Mouse (Mus musculus) ES-E14 (cell line): ENCODE data around the gene Nxph4.

Experiments used
- CHD2 ChIP-seq: IDR thresholded peaks from 2 replicates; pipeline ENCODE4 v1.6.1; 2014; ENCODE audit warnings: mild to moderate bottlenecking, low read depth, low read length, inconsistent platforms
- MAFK ChIP-seq: IDR thresholded peaks from 2 replicates; pipeline ENCODE4 v1.6.1; 2014; ENCODE audit warnings: mild to moderate bottlenecking, low read depth, low read length, inconsistent platforms; ENCODE audit not compliant: insufficient read depth
- ZNF384 ChIP-seq: IDR thresholded peaks from 2 replicates; pipeline ENCODE4 v1.6.1; 2012; ENCODE audit warnings: low read depth, low read length, inconsistent platforms

DNA sequence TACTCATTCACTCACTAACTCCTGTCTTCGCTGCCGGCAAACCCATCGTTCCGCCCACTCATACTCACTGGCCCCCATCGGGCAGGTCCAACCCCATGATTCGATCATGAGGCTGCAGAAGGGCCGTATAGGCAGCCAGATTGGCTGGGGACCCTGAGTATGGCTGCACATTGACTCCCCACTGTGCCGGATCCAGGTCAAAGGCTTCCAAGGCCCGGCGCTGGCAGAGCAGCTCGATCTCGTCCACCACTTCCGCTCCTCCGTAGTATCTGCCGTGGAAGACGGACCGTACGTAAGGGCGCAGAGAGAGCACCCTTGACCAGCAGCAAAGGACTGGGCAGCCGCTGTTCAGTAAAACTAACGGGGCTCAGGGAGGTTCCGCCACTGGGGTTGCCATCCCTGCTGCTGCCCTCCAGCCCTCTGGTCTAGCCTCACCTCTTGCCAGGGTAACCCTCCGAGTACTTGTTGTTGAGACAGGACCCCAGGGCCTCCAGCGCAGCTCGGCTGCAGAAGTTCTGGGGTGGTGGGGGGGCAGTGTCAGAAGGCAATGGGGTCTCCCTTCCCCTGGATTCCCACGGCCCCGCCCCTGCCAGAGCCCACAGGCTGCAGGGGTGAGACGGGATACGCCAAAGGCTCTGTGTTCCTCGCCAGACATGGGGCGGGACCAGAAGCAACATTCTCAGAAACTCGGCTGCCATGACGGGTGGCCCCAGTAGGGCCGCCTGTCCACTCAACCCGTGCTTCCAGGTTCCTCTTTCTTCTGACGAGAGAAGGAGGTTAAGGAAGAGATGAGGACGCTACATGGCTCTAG, 14.3 kb downstream of the Nxph4 start:
- no peak for TF ChIP-seq MAFK
- TF ChIP-seq ZNF384, result no peak
- TF ChIP-seq CHD2, result no peak
